Mouse (Mus musculus): ENCODE results near the gene Erich3. TPM values are rescaled to one million over a fixed set of nuclear protein-coding genes. Genes with fewer than 3 reads are reported as not detected.

The Erich3 gene
- polyA plus RNA-seq, 1 experiment from 2014 or later = not detected

GRCm38 (mm10) chr3:154771651-154772050, 108.0 kb downstream of the Erich3 start:
- Histone ChIP-seq H3K4me3 (ENCODE audit: inconsistent target) (no peak overlapping the region), H3K79me2 (ENCODE audit: inconsistent target) (no peaks in the 10 kb centered on the region), H3K27ac (no peak overlapping the region), H3K36me3 (ENCODE audit: inconsistent target) (no peaks in the 10 kb centered on the region)
- WGBS (ENCODE audit: missing documents) = 91% methylated on average over 2 of the region's 2 CpGs

GRCm38 (mm10) chr3:154778836-154779595, 115.4 kb downstream of the Erich3 start:
- H3K4me3 ChIP-seq (ENCODE audit: inconsistent target) = no peak overlapping the region

GRCm38 (mm10) chr3:154786354-154786753, 122.7 kb downstream of the Erich3 start:
- 94% methylated on average over 9 of the region's 9 CpGs for WGBS (ENCODE audit: missing documents)
- H3K79me2 ChIP-seq (ENCODE audit: inconsistent target) = no peaks in the 10 kb centered on the region

More at GRCm38 (mm10) chr3:154778836-154779595, 115.4 kb downstream of the Erich3 start:
- Histone ChIP-seq H3K79me2 (ENCODE audit: inconsistent target) (no peaks in the 10 kb centered on the region), H3K36me3 (ENCODE audit: inconsistent target) (no peaks in the 10 kb centered on the region), H3K27ac (no peak overlapping the region)
- WGBS (ENCODE audit: missing documents) = 64% methylated on average over 6 of the region's 6 CpGs

GRCm38 (mm10) chr3:154787611-154788010, 124.0 kb downstream of the Erich3 start:
- Histone ChIP-seq H3K36me3 (ENCODE audit: inconsistent target) (no peaks in the 10 kb centered on the region), H3K79me2 (ENCODE audit: inconsistent target) (no peaks in the 10 kb centered on the region), H3K4me3 (ENCODE audit: inconsistent target) (no peak overlapping the region), H3K27ac (no peak overlapping the region)
- 83% methylated on average over 3 of the region's 3 CpGs for WGBS (ENCODE audit: missing documents)

More at GRCm38 (mm10) chr3:154786354-154786753, 122.7 kb downstream of the Erich3 start:
- no peak overlapping the region for H3K27ac ChIP-seq
- no peak overlapping the region for H3K4me3 ChIP-seq (ENCODE audit: inconsistent target)
- H3K36me3 ChIP-seq (ENCODE audit: inconsistent target) = no peaks in the 10 kb centered on the region

- WGBS (ENCODE audit: missing documents) = 95% methylated on average over 4 of the region's 4 CpGs
- no peaks in the 10 kb centered on the region for H3K36me3 ChIP-seq (ENCODE audit: inconsistent target)
- H3K79me2 ChIP-seq (ENCODE audit: inconsistent target) = no peaks in the 10 kb centered on the region
- no peak overlapping the region for H3K4me3 ChIP-seq (ENCODE audit: inconsistent target)
- no peak overlapping the region for H3K27ac ChIP-seq
Measured at GRCm38 (mm10) chr3:154793571-154793970, 129.9 kb downstream of the Erich3 start.

GRCm38 (mm10) chr3:154798806-154799205, 135.1 kb downstream of the Erich3 start:
- no peaks in the 10 kb centered on the region for H3K36me3 ChIP-seq (ENCODE audit: inconsistent target)
- WGBS (ENCODE audit: missing documents) = 87% methylated on average over 4 of the region's 4 CpGs
- H3K79me2 ChIP-seq (ENCODE audit: inconsistent target) = no peaks in the 10 kb centered on the region
- H3K27ac ChIP-seq = no peak overlapping the region
- no peak overlapping the region for H3K4me3 ChIP-seq (ENCODE audit: inconsistent target)

- H3K79me2 ChIP-seq (ENCODE audit: inconsistent target) = no peaks in the 10 kb centered on the region
- no peak overlapping the region for H3K27ac ChIP-seq
- H3K36me3 ChIP-seq (ENCODE audit: inconsistent target) = no peaks in the 10 kb centered on the region
- WGBS (ENCODE audit: missing documents) = 85% methylated on average over 8 of the region's 8 CpGs
- H3K4me3 ChIP-seq (ENCODE audit: inconsistent target) = no peak overlapping the region
Measured at GRCm38 (mm10) chr3:154800454-154800853, 136.8 kb downstream of the Erich3 start.

- 90% methylated on average over 8 of the region's 8 CpGs for WGBS (ENCODE audit: missing documents)
- no peaks in the 10 kb centered on the region for H3K36me3 ChIP-seq (ENCODE audit: inconsistent target)
Measured at GRCm38 (mm10) chr3:154800888-154801429, 137.3 kb downstream of the Erich3 start.

GRCm38 (mm10) chr3:154806626-154807025, 143.0 kb downstream of the Erich3 start:
- Histone ChIP-seq H3K4me3 (ENCODE audit: inconsistent target) (no peak overlapping the region), H3K79me2 (ENCODE audit: inconsistent target) (no peaks in the 10 kb centered on the region), H3K27ac (no peak overlapping the region), H3K36me3 (ENCODE audit: inconsistent target) (no peaks in the 10 kb centered on the region)
- 30% methylated on average over 7 of the region's 7 CpGs for WGBS (ENCODE audit: missing documents)

More at GRCm38 (mm10) chr3:154800888-154801429, 137.3 kb downstream of the Erich3 start:
- Histone ChIP-seq H3K79me2 (ENCODE audit: inconsistent target) (no peaks in the 10 kb centered on the region), H3K4me3 (ENCODE audit: inconsistent target) (no peak overlapping the region), H3K27ac (no peak overlapping the region)

GRCm38 (mm10) chr3:154810273-154810870, 146.7 kb downstream of the Erich3 start:
- no peaks in the 10 kb centered on the region for H3K79me2 ChIP-seq (ENCODE audit: inconsistent target)
- WGBS (ENCODE audit: missing documents) = 69% methylated on average over 7 of the region's 7 CpGs
- H3K4me3 ChIP-seq (ENCODE audit: inconsistent target) = no peak overlapping the region
- no peaks in the 10 kb centered on the region for H3K36me3 ChIP-seq (ENCODE audit: inconsistent target)
- H3K27ac ChIP-seq = no peak overlapping the region

- 75% methylated on average over 9 of the region's 9 CpGs for WGBS (ENCODE audit: missing documents)
- H3K4me3 ChIP-seq (ENCODE audit: inconsistent target) = no peak overlapping the region
- H3K27ac ChIP-seq = no peak overlapping the region
- H3K79me2 ChIP-seq (ENCODE audit: inconsistent target) = no peaks in the 10 kb centered on the region
- no peaks in the 10 kb centered on the region for H3K36me3 ChIP-seq (ENCODE audit: inconsistent target)
Measured at GRCm38 (mm10) chr3:154811281-154811680, 147.6 kb downstream of the Erich3 start.

- Histone ChIP-seq H3K36me3 (ENCODE audit: inconsistent target) (no peaks in the 10 kb centered on the region), H3K79me2 (ENCODE audit: inconsistent target) (no peaks in the 10 kb centered on the region)
- WGBS (ENCODE audit: missing documents) = 89% methylated on average over 8 of the region's 9 CpGs
Measured at GRCm38 (mm10) chr3:154811833-154812232, 148.2 kb downstream of the Erich3 start.

GRCm38 (mm10) chr3:154812893-154813292, 149.2 kb downstream of the Erich3 start:
- no peak overlapping the region for H3K27ac ChIP-seq
- WGBS (ENCODE audit: missing documents) = 55% methylated on average over 1 of the region's 1 CpGs
- H3K79me2 ChIP-seq (ENCODE audit: inconsistent target) = no peaks in the 10 kb centered on the region
- no peak overlapping the region for H3K4me3 ChIP-seq (ENCODE audit: inconsistent target)
- no peaks in the 10 kb centered on the region for H3K36me3 ChIP-seq (ENCODE audit: inconsistent target)

More at GRCm38 (mm10) chr3:154811833-154812232, 148.2 kb downstream of the Erich3 start:
- H3K4me3 ChIP-seq (ENCODE audit: inconsistent target) = no peak overlapping the region
- H3K27ac ChIP-seq = no peak overlapping the region

- Histone ChIP-seq H3K4me3 (ENCODE audit: inconsistent target) (no peak overlapping the region), H3K27ac (no peak overlapping the region), H3K36me3 (ENCODE audit: inconsistent target) (no peaks in the 10 kb centered on the region), H3K79me2 (ENCODE audit: inconsistent target) (no peaks in the 10 kb centered on the region)
- 61% methylated on average over 2 of the region's 2 CpGs for WGBS (ENCODE audit: missing documents)
Measured at GRCm38 (mm10) chr3:154815606-154816005, 151.9 kb downstream of the Erich3 start.

GRCm38 (mm10) chr3:154816231-154816630, 152.6 kb downstream of the Erich3 start:
- Histone ChIP-seq H3K36me3 (ENCODE audit: inconsistent target) (no peaks in the 10 kb centered on the region), H3K79me2 (ENCODE audit: inconsistent target) (no peaks in the 10 kb centered on the region), H3K4me3 (ENCODE audit: inconsistent target) (no peak overlapping the region), H3K27ac (no peak overlapping the region)
- WGBS (ENCODE audit: missing documents) = 65% methylated on average over 3 of the region's 3 CpGs

Measured in macrophage (primary cell).